Mouse (Mus musculus): Measurements from ENCODE around the gene Lhpp.

Lhpp gene

GRCm38 (mm10) chr7:132738844-132739243 lies 128.4 kb downstream of the Lhpp start:
- no peak for DNase-seq (ENCODE audit: low spot score)

GRCm38 (mm10) chr7:132739829-132740228 lies 129.4 kb downstream of the Lhpp start:
- DNase-seq (ENCODE audit: low spot score), result no peak

GRCm38 (mm10) chr7:132742912-132743311 lies 132.5 kb downstream of the Lhpp start:
- no peak for DNase-seq (ENCODE audit: low spot score)

GRCm38 (mm10) chr7:132747096-132747495 lies 136.7 kb downstream of the Lhpp start:
- DNase-seq (ENCODE audit: low spot score), result no peak

- no peak for DNase-seq (ENCODE audit: low spot score)
Measured at GRCm38 (mm10) chr7:132748076-132748769, 137.8 kb downstream of the Lhpp start.

GRCm38 (mm10) chr7:132749504-132749903 lies 139.1 kb downstream of the Lhpp start:
- no peak for DNase-seq (ENCODE audit: low spot score)

- DNase-seq (ENCODE audit: low spot score), result no peak
Measured at GRCm38 (mm10) chr7:132751716-132752115, 141.3 kb downstream of the Lhpp start.

GRCm38 (mm10) chr7:132753518-132754388 lies 143.3 kb downstream of the Lhpp start:
- no peak for DNase-seq (ENCODE audit: low spot score)

- no peak for DNase-seq (ENCODE audit: low spot score)
Measured at GRCm38 (mm10) chr7:132754389-132754750, 143.9 kb downstream of the Lhpp start.
